Mouse (Mus musculus) brain, embryonic 18.5 days (tissue): ENCODE results near the gene Gm10842.

Source experiments
- DNase-seq: peaks from one replicate; pipeline ENCODE4 v3.0.0-alpha.2; 2012; ENCODE audit warnings: low read depth, low spot score

The Gm10842 gene

GRCm38 (mm10) chr11:105152357-105152899 lies 5.7 kb downstream of the Gm10842 start:
- DNase-seq: no peak

GRCm38 (mm10) chr11:105153068-105153833 lies 6.6 kb downstream of the Gm10842 start:
- no peak for DNase-seq

GRCm38 (mm10) chr11:105155915-105156314 lies 9.2 kb downstream of the Gm10842 start:
- no peak for DNase-seq

GRCm38 (mm10) chr11:105156748-105157267 lies 10.1 kb downstream of the Gm10842 start:
- no peak for DNase-seq

- no peak for DNase-seq
These were observed 11.4 kb downstream of the Gm10842 start for GRCm38 (mm10) chr11:105158047-105158446.

GRCm38 (mm10) chr11:105159673-105160360 lies 13.1 kb downstream of the Gm10842 start:
- DNase-seq: no peak

- no peak for DNase-seq
These were observed 14.7 kb downstream of the Gm10842 start for GRCm38 (mm10) chr11:105161411-105161810.

- no peak for DNase-seq
These were observed 18.1 kb downstream of the Gm10842 start for GRCm38 (mm10) chr11:105164516-105165510.

GRCm38 (mm10) chr11:105166780-105167179 lies 20.1 kb downstream of the Gm10842 start:
- DNase-seq: no peak

GRCm38 (mm10) chr11:105178516-105178915 lies 31.8 kb downstream of the Gm10842 start, which contains the start of gene Tlk2:
Tlk2 (plus strand) TSS chr11:105178807.
- DNase-seq: no peak

- no peak for DNase-seq
These were observed 32.8 kb downstream of the Gm10842 start for GRCm38 (mm10) chr11:105179523-105179922.

- no peak for DNase-seq
These were observed 33.9 kb downstream of the Gm10842 start for GRCm38 (mm10) chr11:105180471-105181091.

GRCm38 (mm10) chr11:105181126-105181637 lies 34.5 kb downstream of the Gm10842 start:
- peak; percentile 84 for DNase-seq

- DNase-seq: no peak
These were observed 35.2 kb downstream of the Gm10842 start for GRCm38 (mm10) chr11:105181689-105182460.

- no peak for DNase-seq
These were observed 35.8 kb downstream of the Gm10842 start for GRCm38 (mm10) chr11:105182461-105182855.

GRCm38 (mm10) chr11:105184678-105185077 lies 38.0 kb downstream of the Gm10842 start:
- no peak for DNase-seq

GRCm38 (mm10) chr11:105192186-105192585 lies 45.5 kb downstream of the Gm10842 start:
- no peak for DNase-seq
